Mouse (Mus musculus) heart, postnatal 0 days (tissue): ENCODE measurements at regions not wholly inside any gene's neighbourhood (a gene's known extent, or its start where the extent isn't known, plus 50 kb on each side); places are given as distances from the start of the nearest gene placed in this dataset.

Experiments used
- ATAC-seq: fragments of 200-750 bp; cut with Nextera tagmentation; 2 replicates; pipeline ENCODE4 v1.8.0; 2017; ENCODE audit warnings: low read depth, moderate number of reproducible peaks, moderate library complexity; ENCODE audit not compliant: insufficient read depth
- DNase-seq: peaks from one replicate; pipeline ENCODE4 v3.0.0-alpha.2; 2016; ENCODE audit warnings: low spot score
- H3K27ac ChIP-seq: fragments of 300-500 bp; sonication (generic); 2 replicates; pipeline ENCODE4 v1.5.1; 2014; ENCODE audit warnings: low read depth, mild to moderate bottlenecking
- H3K27me3 ChIP-seq: fragments of 300-500 bp; sonication (generic); 2 replicates; pipeline ENCODE4 v1.6.1; 2014; ENCODE audit warnings: low read length, mixed read lengths; ENCODE audit not compliant: control insufficient read depth, insufficient read depth
- H3K36me3 ChIP-seq: fragments of 300-500 bp; sonication (generic); replicated peaks from 2 replicates; pipeline ENCODE4 v1.6.1; 2014; ENCODE audit warnings: low read length, mixed read lengths; ENCODE audit not compliant: control insufficient read depth, insufficient read depth
- H3K4me1 ChIP-seq: fragments of 300-500 bp; sonication (generic); 2 replicates; pipeline ENCODE4 v1.6.1; 2014; ENCODE audit warnings: antibody characterized with exemption; ENCODE audit not compliant: control insufficient read depth, insufficient read depth
- H3K4me2 ChIP-seq: fragments of 300-500 bp; sonication (generic); 2 replicates; pipeline ENCODE4 v1.6.1; 2014; ENCODE audit warnings: low read depth, mild to moderate bottlenecking, low read length, moderate library complexity
- H3K4me3 ChIP-seq: fragments of 300-500 bp; sonication (generic); 2 replicates; pipeline ENCODE4 v1.5.1; 2014; ENCODE audit warnings: low read depth, low read length
- H3K9ac ChIP-seq: fragments of 300-500 bp; sonication (generic); replicated peaks from 2 replicates; pipeline ENCODE4 v1.6.1; 2014; ENCODE audit warnings: low read depth, low read length, mixed read lengths
- H3K9me3 ChIP-seq: fragments of 300-500 bp; sonication (generic); replicated peaks from 2 replicates; pipeline ENCODE4 v1.6.1; 2016; ENCODE audit warnings: low read length; ENCODE audit not compliant: control insufficient read depth
- CTCF ChIP-seq: IDR thresholded peaks from 2 replicates; pipeline ENCODE4 v1.5.1; 2016; ENCODE audit warnings: antibody characterized with exemption, control low read depth, low read depth
- EP300 ChIP-seq: IDR thresholded peaks from 2 replicates; pipeline ENCODE4 v1.6.1; 2016; ENCODE audit warnings: antibody characterized with exemption, low read depth
- WGBS: fragments of 180-500 bp; shearing (Covaris S2); extraction: QIAGEN DNeasy Blood & Tissue Kit; methylation state at CpG from one replicate; pipeline ENCODE4 v1.1.7; 2014; 5-methylcytosine and 5-hydroxymethylcytosine counted together

- peaks cover 14% of the 10 kb centered on the region for H3K4me1 ChIP-seq
- WGBS: 81% methylated on average over 3 of the region's 3 CpGs
- no peak overlapping the region for H3K27ac ChIP-seq
- no peaks in the 10 kb centered on the region for H3K9me3 ChIP-seq
- no peak overlapping the region for H3K4me2 ChIP-seq
- H3K27me3 ChIP-seq: no peaks in the 10 kb centered on the region
- no peaks in the 10 kb centered on the region for H3K36me3 ChIP-seq
- H3K9ac ChIP-seq: no peak overlapping the region
- no peak for ATAC-seq
- no peak for TF ChIP-seq EP300
- no peak overlapping the region for H3K4me3 ChIP-seq
- no peak for DNase-seq
Observed at GRCm38 (mm10) chr8:127860376-127860775, 498.0 kb upstream of the Nrp1 start.

GRCm38 (mm10) chr8:127860891-127861290 lies 497.5 kb upstream of the Nrp1 start:
- Histone ChIP-seq H3K9me3 (no peaks in the 10 kb centered on the region), H3K4me2 (no peak overlapping the region), H3K4me1 (peaks cover 10% of the 10 kb centered on the region), H3K36me3 (no peaks in the 10 kb centered on the region), H3K9ac (no peak overlapping the region), H3K4me3 (no peak overlapping the region), H3K27ac (no peak overlapping the region), H3K27me3 (no peaks in the 10 kb centered on the region)
- ATAC-seq: no peak
- no peak for DNase-seq
- WGBS: 38% methylated on average over 3 of the region's 3 CpGs
- TF ChIP-seq EP300 (no peak), CTCF (no peak)

GRCm38 (mm10) chr8:127884641-127885040 lies 473.8 kb upstream of the Nrp1 start:
- 67% methylated on average over 1 of the region's 1 CpGs for WGBS
- H3K36me3 ChIP-seq: no peaks in the 10 kb centered on the region
- no peaks in the 10 kb centered on the region for H3K4me1 ChIP-seq
- no peak overlapping the region for H3K9ac ChIP-seq
- ATAC-seq (no peak), DNase-seq (no peak)
- TF ChIP-seq CTCF: no peak
- no peak for TF ChIP-seq EP300
- H3K27me3 ChIP-seq: no peaks in the 10 kb centered on the region
- H3K9me3 ChIP-seq: no peaks in the 10 kb centered on the region
- H3K4me2 ChIP-seq: no peak overlapping the region
- H3K27ac ChIP-seq: no peak overlapping the region
- no peak overlapping the region for H3K4me3 ChIP-seq

- H3K36me3 ChIP-seq: no peaks in the 10 kb centered on the region
- H3K4me3 ChIP-seq: no peak overlapping the region
- no peaks in the 10 kb centered on the region for H3K27me3 ChIP-seq
- H3K4me2 ChIP-seq: no peak overlapping the region
- 89% methylated on average over 3 of the region's 3 CpGs for WGBS
- no peak overlapping the region for H3K27ac ChIP-seq
- no peak overlapping the region for H3K9ac ChIP-seq
- DNase-seq: no peak
- no peaks in the 10 kb centered on the region for H3K9me3 ChIP-seq
- no peaks in the 10 kb centered on the region for H3K4me1 ChIP-seq
- TF ChIP-seq EP300 (no peak), CTCF (no peak)
- ATAC-seq: no peak
Observed at GRCm38 (mm10) chr8:127885211-127885610, 473.2 kb upstream of the Nrp1 start.

GRCm38 (mm10) chr8:127885831-127886230 lies 472.6 kb upstream of the Nrp1 start:
- Histone ChIP-seq H3K36me3 (no peaks in the 10 kb centered on the region), H3K9me3 (no peaks in the 10 kb centered on the region), H3K4me1 (no peaks in the 10 kb centered on the region), H3K9ac (no peak overlapping the region), H3K27me3 (no peaks in the 10 kb centered on the region), H3K4me2 (no peak overlapping the region), H3K4me3 (no peak overlapping the region), H3K27ac (no peak overlapping the region)
- TF ChIP-seq CTCF: no peak
- TF ChIP-seq EP300: no peak
- ATAC-seq (no peak), DNase-seq (peak; percentile 13)
- WGBS: 30% methylated on average over 3 of the region's 3 CpGs

- ATAC-seq (no peak), DNase-seq (no peak)
- no peaks in the 10 kb centered on the region for H3K4me1 ChIP-seq
- H3K27ac ChIP-seq: no peak overlapping the region
- H3K9me3 ChIP-seq: no peaks in the 10 kb centered on the region
- TF ChIP-seq EP300 (no peak), CTCF (no peak)
- H3K36me3 ChIP-seq: no peaks in the 10 kb centered on the region
- H3K9ac ChIP-seq: no peak overlapping the region
- no peaks in the 10 kb centered on the region for H3K27me3 ChIP-seq
- H3K4me3 ChIP-seq: no peak overlapping the region
- 85% methylated on average over 6 of the region's 6 CpGs for WGBS
- H3K4me2 ChIP-seq: no peak overlapping the region
Observed at GRCm38 (mm10) chr8:127890729-127891128, 467.7 kb upstream of the Nrp1 start.
